Mouse (Mus musculus): Measurements from ENCODE around the gene Exosc5.

DNA sequence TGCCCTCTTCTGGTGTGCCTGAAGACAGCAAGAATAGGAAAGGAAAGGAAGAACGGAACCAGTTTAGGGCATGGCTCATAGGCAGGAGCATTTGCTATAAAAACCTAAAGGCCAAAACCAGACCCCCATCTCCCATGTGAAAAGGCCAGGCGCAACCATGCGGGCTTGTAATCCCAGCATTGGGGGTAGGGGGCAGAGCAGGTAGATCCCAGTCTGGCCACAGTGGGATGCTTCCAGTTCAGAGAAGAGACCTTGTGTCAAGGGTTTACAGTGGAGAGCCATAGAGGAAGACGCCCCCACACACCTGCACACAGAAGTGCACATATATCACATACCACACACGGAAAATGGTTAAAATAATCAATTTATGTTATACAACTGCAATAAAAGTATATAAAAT, 44.9 kb upstream of the Exosc5 start:
- TF ChIP-seq POLR2A (IDR thresholded peaks at IDR 0.05; ENCODE audit: low read depth, low read length), result no peak
- TF ChIP-seq CTCF (IDR thresholded peaks at IDR 0.05; ENCODE audit: extremely low read depth, insufficient read length, insufficient replicate concordance, low read depth, low read length), result no peak
